Mouse (Mus musculus) heart, embryonic 14.5 days (tissue): ENCODE results near the gene Xbp1. TPM values are rescaled to one million over a fixed set of nuclear protein-coding genes. Genes with fewer than 3 reads are reported as not detected.

Experiments
- ATAC-seq: fragments of 200-750 bp; cut with Nextera tagmentation; 2 replicates; pipeline ENCODE4 v1.8.0; 2017; ENCODE audit warnings: low read depth, moderate TSS enrichment; ENCODE audit not compliant: insufficient number of reproducible peaks, insufficient read depth, low FRiP score
- H3K27ac ChIP-seq, 2 experiments: fragments of 200-500 bp in 1 of 2; fragments of 300-500 bp in 1 of 2; sonication (generic) in 1 of 2; replicated peaks in 1 of 2; 2 replicates each; pipeline ENCODE4 v1.5.1; 2012 to 2014; ENCODE audit warnings: low read depth in 2 of 2, low read length in 2 of 2, control low read depth in 1 of 2, mild to moderate bottlenecking in 1 of 2, mixed read lengths in 1 of 2; ENCODE audit not compliant: control insufficient read depth in 1 of 2, insufficient read depth in 1 of 2
- H3K27me3 ChIP-seq: fragments of 300-500 bp; sonication (generic); 2 replicates; pipeline ENCODE4 v1.6.1; 2014; ENCODE audit warnings: mild to moderate bottlenecking, low read length, control low read depth; ENCODE audit not compliant: control insufficient read depth, insufficient read depth
- H3K36me3 ChIP-seq: fragments of 300-500 bp; sonication (generic); 2 replicates; pipeline ENCODE4 v1.6.1; 2014; ENCODE audit warnings: mild to moderate bottlenecking, control low read depth, low read length, mixed read lengths; ENCODE audit not compliant: control insufficient read depth, insufficient read depth
- H3K4me1 ChIP-seq, 2 experiments: fragments of 200-500 bp in 1 of 2; fragments of 300-500 bp in 1 of 2; sonication (generic) in 1 of 2; 2 replicates each; pipeline ENCODE4 v1.6.1; 2012 to 2014; ENCODE audit warnings: low read length in 2 of 2, control low read depth in 1 of 2, mixed read lengths in 1 of 2; ENCODE audit not compliant: control insufficient read depth in 2 of 2, insufficient read depth in 2 of 2
- H3K4me2 ChIP-seq: fragments of 300-500 bp; sonication (generic); 2 replicates; pipeline ENCODE4 v1.6.1; 2014; ENCODE audit warnings: mild to moderate bottlenecking, low read length
- H3K4me3 ChIP-seq, 2 experiments: fragments of 200-500 bp in 1 of 2; fragments of 300-500 bp in 1 of 2; sonication (generic) in 1 of 2; 2 replicates each; pipeline ENCODE4 v1.5.1; 2012 to 2014; ENCODE audit warnings: low read length in 2 of 2, mild to moderate bottlenecking in 2 of 2, control low read depth in 1 of 2, low read depth in 1 of 2, moderate library complexity in 1 of 2; ENCODE audit not compliant: control insufficient read depth in 1 of 2, insufficient read depth in 1 of 2
- H3K9ac ChIP-seq: fragments of 300-500 bp; sonication (generic); 2 replicates; pipeline ENCODE4 v1.6.1; 2014; ENCODE audit warnings: mild to moderate bottlenecking, low read length
- H3K9me3 ChIP-seq: fragments of 300-500 bp; sonication (generic); 2 replicates; pipeline ENCODE4 v1.6.1; 2016; ENCODE audit warnings: low read length, control low read depth; ENCODE audit not compliant: control insufficient read depth
- WGBS: fragments of 180-500 bp; shearing (Covaris S2); extraction: QIAGEN DNeasy Blood & Tissue Kit; methylation state at CpG from one replicate; pipeline ENCODE4 v1.1.7; 2014; 5-methylcytosine and 5-hydroxymethylcytosine counted together
- polyA plus RNA-seq: library from polyadenylated mRNA; unstranded; fragments of >200 nt; fragmentation: Nextera tagmentation; extraction: Ambion mirVana; gene quantifications from 2 replicates; pipeline ENCODE4 v1.2.1, GENCODE M21; 2014

The Xbp1 gene
- polyA plus RNA-seq, 1 experiment from 2014 or later, result 114 TPM

- 71% methylated on average over 6 of the region's 6 CpGs for WGBS
Measured at GRCm38 (mm10) chr11:5515196-5515595, 5.3 kb upstream of the Xbp1 start.

GRCm38 (mm10) chr11:5515655-5516054, 4.8 kb upstream of the Xbp1 start:
- no peak for ATAC-seq
- H3K27ac ChIP-seq, result no peak overlapping the region
- peaks cover 0 to 7% of the 10 kb centered on the region in 2 experiments; a peak in 2 of 4 replicates for H3K4me1 ChIP-seq
- H3K4me2 ChIP-seq, result no peak overlapping the region
- H3K9me3 ChIP-seq, result no peaks in the 10 kb centered on the region
- H3K36me3 ChIP-seq, result no peaks in the 10 kb centered on the region
- 74% methylated on average over 6 of the region's 6 CpGs for WGBS
- no peaks in the 10 kb centered on the region for H3K27me3 ChIP-seq
- H3K9ac ChIP-seq, result no peak overlapping the region
- H3K4me3 ChIP-seq, result no peak overlapping the region

More at GRCm38 (mm10) chr11:5515196-5515595, 5.3 kb upstream of the Xbp1 start:
- Histone ChIP-seq H3K27ac (no peak overlapping the region), H3K4me3 (no peak overlapping the region), H3K36me3 (no peaks in the 10 kb centered on the region), H3K9me3 (no peaks in the 10 kb centered on the region), H3K4me2 (no peak overlapping the region), H3K9ac (no peak overlapping the region), H3K27me3 (no peaks in the 10 kb centered on the region), H3K4me1 (peaks cover 0 to 6% of the 10 kb centered on the region in 2 experiments; a peak in 2 of 4 replicates)
- no peak for ATAC-seq

GRCm38 (mm10) chr11:5516151-5516550, 4.3 kb upstream of the Xbp1 start:
- H3K9me3 ChIP-seq, result no peaks in the 10 kb centered on the region
- WGBS, result 76% methylated on average over 7 of the region's 7 CpGs
- no peak for ATAC-seq
- H3K4me3 ChIP-seq, result no peak overlapping the region
- H3K27ac ChIP-seq, result no peak overlapping the region
- H3K4me1 ChIP-seq, result peaks cover 0 to 7% of the 10 kb centered on the region in 2 experiments; a peak in 2 of 4 replicates
- no peaks in the 10 kb centered on the region for H3K27me3 ChIP-seq
- H3K36me3 ChIP-seq, result no peaks in the 10 kb centered on the region
- H3K9ac ChIP-seq, result no peak overlapping the region
- no peak overlapping the region for H3K4me2 ChIP-seq

DNA sequence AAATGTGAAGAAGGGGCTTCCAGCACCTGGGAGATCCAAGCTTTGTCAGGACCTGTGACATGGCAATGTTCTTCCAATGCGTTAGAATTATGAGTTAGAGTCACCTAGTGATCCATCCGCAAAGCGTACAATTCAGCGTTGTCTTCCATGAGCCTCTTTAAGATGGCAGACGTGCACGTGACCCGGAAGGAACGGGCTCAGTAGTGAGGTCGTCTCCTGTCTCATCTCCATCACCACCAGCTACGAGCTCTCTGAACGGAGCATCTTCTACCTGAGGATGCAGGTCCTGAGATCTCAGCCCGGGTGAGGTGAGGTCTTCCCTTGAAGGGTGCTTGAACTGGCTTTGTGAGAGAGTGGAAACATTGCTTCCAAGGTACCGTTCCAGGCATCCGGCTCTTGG, 3.8 kb upstream of the Xbp1 start:
- no peak overlapping the region for H3K9ac ChIP-seq
- H3K36me3 ChIP-seq, result no peaks in the 10 kb centered on the region
- no peaks in the 10 kb centered on the region for H3K9me3 ChIP-seq
- ATAC-seq, result no peak
- no peak overlapping the region for H3K4me3 ChIP-seq
- peaks cover 0 to 7% of the 10 kb centered on the region in 2 experiments; a peak in 2 of 4 replicates for H3K4me1 ChIP-seq
- H3K27ac ChIP-seq, result no peak overlapping the region
- 91% methylated on average over 14 of the region's 14 CpGs for WGBS
- no peaks in the 10 kb centered on the region for H3K27me3 ChIP-seq
- H3K4me2 ChIP-seq, result no peak overlapping the region

DNA sequence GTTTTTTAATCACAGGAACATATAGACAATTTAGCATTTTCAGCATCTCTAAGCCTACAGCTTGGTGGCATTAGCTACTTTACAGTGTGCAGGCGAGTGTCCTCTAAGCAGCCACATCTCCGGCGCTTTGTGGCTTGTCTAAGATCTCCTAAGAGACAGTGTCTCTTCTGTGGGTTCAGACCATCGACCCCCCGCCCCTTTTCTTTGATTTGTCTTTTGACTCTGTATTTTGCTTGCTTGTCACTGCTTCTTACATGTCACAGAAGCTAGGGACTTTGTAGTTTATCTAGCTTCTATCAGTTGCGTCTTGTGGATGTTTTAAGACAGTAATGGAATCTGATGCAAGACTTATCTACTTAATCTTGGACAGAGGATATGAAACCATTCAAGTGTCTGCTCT, 3.1 kb upstream of the Xbp1 start:
- Histone ChIP-seq H3K27ac (no peak overlapping the region), H3K9ac (no peak overlapping the region), H3K9me3 (no peaks in the 10 kb centered on the region), H3K36me3 (peaks cover 3% of the 10 kb centered on the region), H3K4me2 (no peak overlapping the region), H3K27me3 (no peaks in the 10 kb centered on the region), H3K4me1 (peaks cover under 1 to 11% of the 10 kb centered on the region in 2 experiments; a peak in 3 of 4 replicates), H3K4me3 (no peak overlapping the region)
- WGBS, result 63% methylated on average over 6 of the region's 6 CpGs
- no peak for ATAC-seq

- Histone ChIP-seq H3K9me3 (no peaks in the 10 kb centered on the region), H3K27ac (peak overlapping the region in 1 of 2 experiments; percentile 94; a peak in 2 of 4 replicates), H3K27me3 (no peaks in the 10 kb centered on the region), H3K4me1 (peaks cover 3 to 24% of the 10 kb centered on the region in 2 experiments; a peak in 3 of 4 replicates), H3K4me2 (peak overlapping the region; percentile 65), H3K9ac (peak overlapping the region; percentile 99), H3K4me3 (no peak overlapping the region), H3K36me3 (peaks cover 27% of the 10 kb centered on the region)
- WGBS, result 70% methylated on average over 3 of the region's 3 CpGs
- no peak for ATAC-seq
Measured at GRCm38 (mm10) chr11:5519681-5520080, 778 bp upstream of the Xbp1 start.

GRCm38 (mm10) chr11:5521266-5521515, 732 bp downstream of the Xbp1 start:
- WGBS, result 0% methylated on average over 13 of the region's 13 CpGs

More at GRCm38 (mm10) chr11:5521266-5521515, 732 bp downstream of the Xbp1 start:
- peaks cover 42% of the 10 kb centered on the region for H3K36me3 ChIP-seq
- no peaks in the 10 kb centered on the region for H3K9me3 ChIP-seq
- no peaks in the 10 kb centered on the region for H3K27me3 ChIP-seq
- H3K4me2 ChIP-seq, result peak overlapping the region; percentile 87
- H3K27ac ChIP-seq, result peak overlapping the region; percentile 88 to 94
- peak; percentile 22; the same call in 1 of the 2 replicates for ATAC-seq
- peak overlapping the region; percentile 70 to 98 for H3K4me3 ChIP-seq
- peak overlapping the region; percentile 99 for H3K9ac ChIP-seq
- H3K4me1 ChIP-seq, result peaks cover 3 to 24% of the 10 kb centered on the region in 2 experiments; a peak in 3 of 4 replicates
